Mouse (Mus musculus) CD8-positive naive resting alpha-beta T cell, adult 2 months (primary cell): ENCODE measurements around the gene Pitpnm2.

Experiments
- DNase-seq, 2 experiments: peaks; one replicate each; pipeline ENCODE4 v3.0.0; 2022; ENCODE audit warnings: low read depth in 2 of 2, low spot score in 2 of 2

Pitpnm2 gene

GRCm38 (mm10) chr5:124249614-124250591 lies at the start of gene Pitpnm2:
Pitpnm2 (minus strand) TSS chr5:124249760.
- DNase-seq = no peak

- peak in 1 of 2 experiments; percentile 3 for DNase-seq
Measured at GRCm38 (mm10) chr5:124299307-124299706, 49.7 kb upstream of the Pitpnm2 start.

GRCm38 (mm10) chr5:124296475-124296874 lies 46.9 kb upstream of the Pitpnm2 start:
- DNase-seq = no peak

- DNase-seq = no peak
Measured at GRCm38 (mm10) chr5:124293967-124294366, 44.4 kb upstream of the Pitpnm2 start.

- DNase-seq = no peak
Measured at GRCm38 (mm10) chr5:124290216-124290615, 40.7 kb upstream of the Pitpnm2 start.

GRCm38 (mm10) chr5:124287616-124288247 lies 38.2 kb upstream of the Pitpnm2 start:
- no peak for DNase-seq

GRCm38 (mm10) chr5:124284330-124284729 lies 34.8 kb upstream of the Pitpnm2 start:
- no peak for DNase-seq

- no peak for DNase-seq
Measured at GRCm38 (mm10) chr5:124282854-124283253, 33.3 kb upstream of the Pitpnm2 start.

- DNase-seq = no peak
Measured at GRCm38 (mm10) chr5:124270226-124270625, 20.7 kb upstream of the Pitpnm2 start.

- DNase-seq = no peak
Measured at GRCm38 (mm10) chr5:124269661-124270060, 20.1 kb upstream of the Pitpnm2 start.

- no peak for DNase-seq
Measured at GRCm38 (mm10) chr5:124267652-124268051, 18.1 kb upstream of the Pitpnm2 start.

- DNase-seq = no peak
Measured at GRCm38 (mm10) chr5:124266821-124267220, 17.3 kb upstream of the Pitpnm2 start.

GRCm38 (mm10) chr5:124263246-124263645 lies 13.7 kb upstream of the Pitpnm2 start:
- no peak for DNase-seq

GRCm38 (mm10) chr5:124262090-124262489 lies 12.5 kb upstream of the Pitpnm2 start:
- no peak for DNase-seq

- peak in 1 of 2 experiments; percentile 14 for DNase-seq
Measured at GRCm38 (mm10) chr5:124259133-124259532, 9.6 kb upstream of the Pitpnm2 start.

GRCm38 (mm10) chr5:124258026-124258425 lies 8.5 kb upstream of the Pitpnm2 start:
- no peak for DNase-seq

GRCm38 (mm10) chr5:124255141-124255540 lies 5.6 kb upstream of the Pitpnm2 start:
- DNase-seq = no peak

- no peak for DNase-seq
Measured at GRCm38 (mm10) chr5:124253555-124253954, 4.0 kb upstream of the Pitpnm2 start.

- DNase-seq = no peak
Measured at GRCm38 (mm10) chr5:124252580-124253320, 3.2 kb upstream of the Pitpnm2 start.

GRCm38 (mm10) chr5:124251070-124251469 lies 1.5 kb upstream of the Pitpnm2 start:
- DNase-seq = no peak

- peak in 1 of 2 experiments; percentile 30 for DNase-seq
Measured at GRCm38 (mm10) chr5:124248845-124249613, 531 bp downstream of the Pitpnm2 start.
